Mouse (Mus musculus): ENCODE measurements around the gene Bend5.
A peak's percentile ranks its signal among the peaks of the same experiment; 100 is the strongest.

Gene Bend5

DNA sequence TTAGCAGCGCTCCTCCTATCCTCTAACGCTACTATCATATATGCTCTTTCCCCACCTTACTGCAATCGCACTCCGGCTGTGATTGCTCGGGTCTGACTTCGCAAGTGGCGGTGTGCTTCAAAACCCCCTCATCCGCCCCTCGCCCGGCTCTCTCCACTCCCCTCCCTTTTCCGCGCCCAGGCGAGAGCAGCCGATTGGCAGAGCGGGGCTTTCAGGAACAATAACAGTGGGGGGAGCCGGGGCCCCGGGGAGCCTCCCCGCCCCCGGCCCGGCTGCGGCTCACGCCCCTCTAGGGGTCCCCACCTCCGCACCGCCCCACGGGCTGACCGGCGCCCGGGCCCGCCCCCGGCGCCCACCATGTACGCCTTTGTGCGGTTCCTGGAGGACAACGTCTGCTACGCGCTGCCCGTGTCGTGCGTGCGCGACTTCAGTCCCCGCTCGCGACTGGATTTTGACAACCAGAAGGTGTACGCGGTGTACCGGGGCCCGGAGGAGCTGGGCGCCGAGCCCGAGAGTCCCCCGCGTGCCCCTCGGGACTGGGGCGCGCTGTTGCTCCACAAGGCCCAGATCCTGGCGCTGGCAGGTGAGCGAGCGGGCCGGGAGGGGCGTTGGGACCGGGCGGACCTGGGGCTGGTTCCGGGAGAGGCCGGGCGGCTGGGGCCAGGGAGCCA, at the start of gene Bend5:
Bend5 (plus strand) TSS at position 189 of the 671 bp plus-strand sequence.
- DNase-seq (ENCODE audit: low spot score): peak; percentile 51

DNA sequence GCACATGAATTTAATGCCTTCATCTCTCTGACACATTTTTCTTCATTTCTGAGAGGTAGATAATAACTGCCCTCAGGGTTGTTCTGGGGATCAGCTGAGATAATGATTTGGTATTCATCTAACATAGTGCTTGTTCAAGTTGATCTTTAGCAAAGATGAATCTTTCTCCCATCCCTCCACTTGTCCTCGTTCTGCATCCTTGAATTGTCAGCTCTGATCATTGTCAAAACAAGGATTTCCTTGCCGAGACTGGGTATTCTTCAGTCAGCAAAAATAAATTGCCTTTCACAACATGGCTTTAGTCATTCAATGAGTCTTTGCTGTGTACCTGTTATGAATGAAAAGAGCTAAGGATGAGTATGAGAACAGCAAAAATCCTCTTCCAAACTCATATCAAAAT, 47.0 kb upstream of the Bend5 start:
- DNase-seq (ENCODE audit: low spot score): no peak

DNA sequence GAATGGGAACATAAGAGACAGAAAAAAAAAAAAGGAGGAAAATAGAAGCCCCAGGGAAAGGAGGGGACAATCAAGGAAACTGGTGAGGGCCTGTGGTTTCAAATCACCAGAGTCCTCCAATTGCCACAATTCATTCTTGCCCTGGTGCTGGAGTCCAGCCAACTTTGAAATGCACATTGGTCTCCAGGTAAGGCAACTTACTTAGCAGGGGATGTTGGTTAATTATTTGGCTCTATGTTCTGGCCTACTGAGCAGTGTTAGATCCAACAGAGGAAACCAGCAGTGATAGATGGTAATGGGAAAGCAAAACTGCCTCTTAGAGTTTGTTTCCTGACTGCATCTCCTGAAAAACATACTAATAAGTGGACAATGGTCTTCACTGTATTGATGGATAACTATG, 37.6 kb upstream of the Bend5 start:
- DNase-seq (ENCODE audit: low spot score): no peak

DNA sequence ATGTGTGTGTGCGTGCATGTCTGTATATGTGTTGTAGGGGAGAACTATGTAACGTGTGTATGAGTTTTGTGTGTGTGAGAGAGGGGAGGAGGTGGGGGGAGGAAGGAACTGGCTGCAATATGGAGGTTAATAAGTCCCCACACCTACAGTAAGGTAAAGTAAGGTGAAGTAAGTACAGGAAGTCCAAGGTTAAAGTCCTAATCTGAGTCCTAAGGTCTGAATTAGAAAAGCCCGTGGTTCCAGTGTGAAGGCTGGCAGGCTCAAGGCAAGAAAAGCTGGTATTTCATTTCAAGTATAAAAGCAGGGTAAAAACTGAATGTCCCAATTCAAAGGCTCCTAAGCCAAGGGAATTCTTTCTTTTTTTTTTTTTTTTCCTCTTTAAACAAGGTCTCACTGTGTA, 36.7 kb upstream of the Bend5 start:
- no peak for DNase-seq (ENCODE audit: low spot score)

DNA sequence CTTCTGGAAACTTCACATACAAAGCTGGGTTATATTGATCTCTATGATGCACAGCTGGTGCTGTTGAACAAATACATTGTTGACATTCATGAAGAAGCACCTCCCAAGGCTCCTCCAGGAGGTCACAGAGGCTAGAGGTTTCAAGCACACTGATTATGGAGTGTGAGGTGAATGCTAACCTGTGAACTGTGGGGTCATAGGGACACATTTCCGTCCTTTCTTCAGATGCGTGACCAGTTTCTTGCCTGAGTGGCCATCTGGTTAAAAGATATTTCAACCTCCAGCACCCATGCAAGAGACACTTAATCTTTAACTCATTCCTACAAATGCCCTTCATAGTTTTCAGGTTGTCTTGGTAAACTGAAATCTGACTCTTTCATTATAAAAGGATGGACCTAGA, 31.7 kb upstream of the Bend5 start:
- DNase-seq (ENCODE audit: low spot score): no peak

DNA sequence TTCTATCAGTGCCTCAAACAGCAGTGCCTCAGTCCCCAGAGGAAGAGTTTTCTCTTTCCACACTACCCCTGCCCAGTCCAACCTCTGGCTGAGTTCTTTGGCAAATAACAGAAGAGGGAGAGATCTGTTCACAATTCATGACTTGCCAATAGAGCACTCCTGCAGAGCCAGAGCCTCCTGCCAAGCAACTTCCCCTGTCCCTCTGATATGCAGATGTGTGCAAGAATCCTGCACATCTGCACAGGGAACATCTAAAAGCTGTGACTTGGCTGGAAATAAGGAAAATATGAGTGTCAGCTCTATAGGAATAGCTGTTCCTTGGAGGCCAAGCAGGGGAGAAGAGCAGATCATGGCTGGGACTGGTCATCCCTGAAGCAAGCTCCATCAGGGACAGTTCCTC, 24.1 kb upstream of the Bend5 start:
- DNase-seq (ENCODE audit: low spot score): no peak

DNA sequence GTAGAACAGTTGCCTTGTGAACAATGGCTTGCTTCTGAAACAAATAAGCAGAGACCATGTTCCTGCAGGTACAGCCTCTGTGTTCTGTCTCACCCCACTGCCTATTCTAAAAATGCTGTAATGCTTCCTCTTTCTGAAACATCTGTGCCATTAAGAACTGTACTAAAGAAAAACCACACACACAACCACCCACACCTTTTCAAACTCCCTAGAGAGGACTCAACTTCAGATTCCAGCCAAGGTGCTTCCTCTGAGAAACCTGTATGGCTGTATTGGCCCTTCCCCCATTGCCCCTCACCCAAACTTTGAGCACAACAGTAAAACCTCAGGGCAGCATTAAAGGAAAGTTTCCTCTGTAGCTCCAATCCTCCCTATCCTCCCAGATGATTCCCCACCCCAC, 15.0 kb upstream of the Bend5 start:
- DNase-seq (ENCODE audit: low spot score): no peak

DNA sequence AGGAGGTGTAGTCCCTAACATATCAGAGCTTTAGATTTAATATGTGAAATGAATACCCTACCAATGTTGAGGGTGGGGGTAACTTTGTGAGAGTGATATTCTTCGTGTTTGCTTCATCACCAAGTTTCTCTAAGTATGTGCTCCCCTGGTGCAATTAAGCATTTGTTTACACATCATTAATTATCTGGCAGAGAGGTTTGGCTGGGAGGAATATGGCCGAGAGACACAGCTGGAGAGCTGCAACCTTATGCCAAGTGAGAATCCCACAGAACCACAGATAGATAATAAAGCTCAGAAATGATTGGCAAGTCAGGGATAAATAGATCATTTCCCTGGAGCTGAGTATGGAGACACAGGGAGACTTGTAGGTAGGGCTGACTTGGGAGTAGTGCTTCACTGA, 14.1 kb upstream of the Bend5 start:
- no peak for DNase-seq (ENCODE audit: low spot score)

DNA sequence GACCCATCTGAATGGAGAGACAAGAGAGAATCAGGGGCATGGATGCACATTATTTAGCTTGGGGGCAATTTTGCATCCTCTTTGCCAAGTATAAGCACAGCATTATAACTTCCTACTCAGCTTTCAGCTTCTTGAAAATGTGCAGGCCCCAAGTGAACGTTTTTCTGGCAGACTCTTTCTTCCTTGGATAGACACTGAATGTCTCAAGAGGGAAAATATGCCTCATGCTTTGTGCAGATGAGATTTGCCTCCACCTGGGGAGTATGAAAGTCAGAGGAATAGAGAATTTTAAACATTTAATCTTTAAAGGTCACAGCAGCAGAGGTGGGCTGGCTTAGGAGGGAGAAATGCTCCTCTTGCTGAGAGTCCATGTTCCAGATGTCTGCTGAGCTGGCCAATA, 11.6 kb upstream of the Bend5 start:
- DNase-seq (ENCODE audit: low spot score): no peak

DNA sequence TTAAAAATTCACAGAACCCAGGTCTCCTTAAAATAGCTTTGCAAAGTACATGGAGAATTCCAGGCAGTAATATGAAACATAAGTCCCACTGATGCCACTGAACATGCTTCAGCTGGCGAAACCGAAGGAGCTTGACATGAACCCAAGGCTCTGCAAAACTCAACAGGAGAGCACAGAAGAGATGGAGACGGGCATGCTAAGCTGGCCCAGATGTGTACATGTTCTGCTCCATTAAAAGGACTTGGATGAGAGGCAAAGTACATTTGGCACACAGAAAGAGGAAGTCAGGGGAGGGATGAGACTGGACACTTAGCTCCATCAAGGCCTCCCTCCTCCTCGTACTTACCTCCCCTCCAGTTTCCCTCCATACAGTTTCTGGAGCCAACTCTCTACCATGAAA, 4.1 kb upstream of the Bend5 start:
- DNase-seq (ENCODE audit: low spot score): no peak

DNA sequence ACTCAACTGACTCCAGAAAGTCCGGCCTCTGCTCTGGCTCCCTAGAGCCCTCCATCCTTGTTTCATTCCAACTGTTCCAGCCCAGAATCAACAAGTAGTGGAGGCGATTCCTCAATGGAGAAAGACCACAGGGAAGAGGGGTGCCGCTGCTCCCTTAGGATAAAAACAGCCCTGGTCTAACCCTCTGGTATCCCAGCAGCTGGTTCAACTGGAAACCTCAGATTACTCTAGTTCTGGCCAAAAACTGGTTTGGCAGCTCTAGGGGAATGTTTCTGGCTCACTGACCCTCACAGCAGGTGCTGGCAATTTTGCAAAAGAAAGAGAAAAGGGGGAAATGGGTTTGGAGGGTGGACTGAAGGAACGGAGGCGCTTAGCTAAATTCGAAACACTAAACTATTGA, 407 bp upstream of the Bend5 start:
- no peak for DNase-seq (ENCODE audit: low spot score)

DNA sequence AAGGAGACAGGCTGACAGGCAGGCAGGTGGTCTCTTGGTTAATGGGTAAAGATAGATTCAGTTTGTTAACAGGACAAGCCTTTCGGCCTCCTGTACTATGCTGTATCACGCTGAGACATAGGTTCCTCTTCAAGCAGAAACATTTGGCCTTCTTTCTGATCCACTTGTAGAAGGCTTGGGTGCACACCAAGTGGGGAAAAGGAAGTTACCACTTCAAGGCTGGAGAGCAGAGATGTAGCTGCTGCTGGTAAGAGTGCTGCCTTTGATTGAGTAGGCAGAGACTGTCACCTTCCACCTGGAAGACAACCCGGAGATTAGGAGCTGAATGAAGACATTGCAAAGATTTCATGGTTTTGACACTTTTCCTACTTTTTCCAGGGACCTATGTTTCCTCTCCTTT, 1.3 kb downstream of the Bend5 start:
- DNase-seq (ENCODE audit: low spot score): no peak

DNA sequence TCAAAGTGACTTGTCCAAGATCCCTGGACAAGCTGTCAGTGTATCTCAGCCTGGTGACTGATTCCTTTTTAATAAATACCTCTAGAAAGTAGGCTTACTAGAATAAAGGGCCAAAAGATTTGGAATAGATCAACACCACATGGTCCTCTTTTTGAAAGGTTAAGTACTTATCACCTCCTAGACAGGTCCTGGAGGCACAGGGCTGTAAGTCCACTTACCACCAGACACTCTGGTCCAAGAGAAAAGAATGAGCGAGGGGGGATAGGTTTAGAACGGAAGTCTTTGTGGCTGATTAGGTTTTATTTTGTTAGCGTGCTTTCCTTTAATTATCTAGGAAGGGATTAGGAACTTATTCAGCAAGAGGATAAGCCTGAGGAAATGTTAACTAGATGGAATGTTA, 1.7 kb downstream of the Bend5 start:
- no peak for DNase-seq (ENCODE audit: low spot score)

DNA sequence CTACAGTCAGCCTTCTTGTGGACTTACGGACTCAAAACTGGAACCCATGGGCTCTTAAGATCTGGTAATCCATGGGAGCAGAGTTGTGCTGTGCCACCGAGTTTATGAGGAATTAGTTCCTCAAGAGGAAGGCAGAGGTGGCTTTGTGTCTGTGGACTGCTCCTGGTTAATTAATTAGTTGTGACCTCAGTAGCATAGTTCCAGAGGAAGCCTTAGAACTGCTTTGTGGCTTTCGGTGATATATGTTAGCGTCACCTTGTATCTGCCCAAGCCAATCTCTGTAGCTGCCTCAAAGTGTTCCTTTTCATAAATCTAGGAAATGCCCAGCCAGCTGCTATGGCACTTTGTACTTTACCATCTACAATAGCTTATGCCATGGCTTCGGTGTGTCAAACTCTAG, 2.9 kb downstream of the Bend5 start:
- DNase-seq (ENCODE audit: low spot score): no peak

DNA sequence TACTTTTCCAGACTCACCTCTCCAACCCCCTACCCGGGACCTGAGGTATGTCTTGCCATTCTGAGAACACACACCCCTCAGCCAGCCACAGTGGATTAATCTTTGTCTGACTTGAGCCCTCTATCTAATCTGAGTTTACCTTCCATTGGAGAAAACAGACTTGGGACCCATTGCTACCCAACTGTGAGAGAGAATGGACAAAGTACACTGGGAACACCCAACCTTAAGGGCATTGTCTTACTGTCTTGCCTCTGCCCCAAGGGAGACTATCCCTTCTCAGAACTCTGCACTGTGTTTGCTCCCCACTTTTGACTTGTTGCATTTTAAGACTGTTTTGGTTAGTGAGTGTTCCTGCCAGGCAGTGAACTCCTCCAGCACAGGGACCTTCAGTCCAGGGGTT, 4.7 kb downstream of the Bend5 start:
- DNase-seq (ENCODE audit: low spot score): no peak

DNA sequence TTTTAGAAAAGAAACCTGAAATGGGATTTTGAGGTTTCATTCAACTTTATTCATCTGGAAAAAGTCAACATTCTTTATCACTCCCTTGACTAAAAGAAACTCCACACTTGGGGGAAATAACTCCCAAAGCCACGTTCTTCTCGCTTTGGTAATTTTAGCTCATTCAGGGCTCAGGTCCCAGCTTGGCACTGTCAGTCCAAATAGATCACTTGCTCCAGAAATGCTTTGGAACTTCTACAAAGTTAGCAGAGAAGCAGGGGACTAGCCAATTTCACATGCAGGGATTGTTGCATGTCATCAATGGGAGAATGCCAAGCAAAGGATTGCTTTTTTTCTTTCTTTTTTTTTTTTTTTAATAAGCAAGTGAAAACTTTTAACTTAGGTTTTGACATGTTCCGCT, 5.2 kb downstream of the Bend5 start:
- no peak for DNase-seq (ENCODE audit: low spot score)

DNA sequence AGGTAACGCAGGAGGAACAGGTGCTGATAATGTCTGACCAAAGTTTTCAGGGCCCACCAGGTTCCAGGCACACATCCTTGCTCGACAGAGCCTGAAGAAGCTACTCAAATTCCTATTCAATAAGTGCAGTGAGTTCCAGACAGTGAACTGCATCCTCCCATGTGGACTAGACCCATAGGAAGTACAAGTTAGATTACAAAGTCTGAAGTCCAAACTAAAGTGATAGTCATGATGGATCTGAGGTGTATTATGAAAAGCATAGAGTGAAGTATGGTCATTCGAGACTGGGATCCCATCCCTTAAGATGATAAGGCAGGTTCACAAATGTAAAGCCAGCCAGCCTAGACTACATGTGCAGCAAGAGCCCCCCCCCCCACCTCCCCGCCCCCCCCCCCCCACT, 6.1 kb downstream of the Bend5 start:
- DNase-seq (ENCODE audit: low spot score): no peak

DNA sequence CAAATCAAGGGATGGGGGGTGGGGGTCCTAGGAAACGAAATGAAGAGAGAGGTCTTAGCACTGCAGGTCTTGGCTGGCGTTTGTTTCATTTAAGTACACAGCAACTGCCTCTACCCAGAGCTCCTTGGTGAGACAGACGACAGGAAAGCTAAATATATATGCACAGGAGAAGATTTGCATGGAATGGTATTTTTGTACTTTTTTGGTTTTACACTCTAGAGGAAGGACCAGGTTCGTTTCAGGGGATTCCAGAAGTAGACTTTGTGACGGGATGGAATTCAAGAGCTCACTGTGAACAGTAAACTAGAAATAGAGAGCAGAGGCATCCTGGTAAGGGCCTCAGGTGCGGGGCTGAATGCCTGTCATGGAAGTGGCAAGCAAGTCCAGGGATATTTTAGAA, 7.0 kb downstream of the Bend5 start:
- DNase-seq (ENCODE audit: low spot score): no peak

DNA sequence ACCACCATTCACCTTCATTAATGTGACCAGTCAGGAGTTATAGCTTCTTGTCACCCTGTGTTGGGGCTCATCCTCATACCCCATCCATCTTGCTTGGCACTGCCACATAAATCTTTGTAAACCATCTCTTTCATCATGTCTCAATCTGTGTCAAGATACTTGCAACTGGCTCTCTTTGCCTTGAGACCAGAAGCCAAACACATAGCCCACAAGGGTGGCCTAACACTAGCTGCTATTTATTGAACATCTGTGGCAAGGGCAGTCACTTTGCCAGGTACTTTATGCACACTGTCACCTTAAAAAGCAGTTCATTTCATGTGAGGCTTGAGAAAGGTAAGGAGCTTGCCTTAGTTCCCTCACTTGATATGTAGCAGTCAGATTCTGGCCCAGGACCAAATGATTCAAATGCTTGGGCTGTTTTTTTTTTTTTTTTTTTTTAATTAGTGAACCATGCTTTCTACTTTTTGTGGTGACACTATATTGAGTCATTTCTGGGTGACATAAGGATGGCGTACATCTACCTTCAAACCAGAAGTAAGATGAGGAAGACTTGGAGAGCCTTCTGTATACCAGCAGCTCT, 9.7 kb downstream of the Bend5 start:
- DNase-seq (ENCODE audit: low spot score): no peak

DNA sequence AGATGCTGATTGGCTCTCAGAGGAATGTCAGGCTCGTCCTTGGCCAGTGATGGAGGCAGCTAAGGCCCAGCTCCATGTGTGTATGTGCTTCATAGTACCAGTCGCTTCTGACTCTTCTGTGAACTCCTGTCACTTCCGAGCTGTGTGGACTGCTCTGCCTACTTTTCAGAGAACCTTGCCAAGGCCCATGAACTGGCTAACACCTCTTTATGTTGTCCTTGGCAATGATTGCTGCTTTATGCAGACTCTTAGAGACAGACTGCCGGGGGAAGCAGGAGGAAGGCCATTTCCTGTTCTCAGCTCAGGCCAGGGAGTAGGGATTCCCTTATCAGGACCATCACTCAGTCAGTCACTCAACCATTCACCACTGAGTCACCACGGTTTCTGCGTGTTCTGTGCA, 10.4 kb downstream of the Bend5 start:
- no peak for DNase-seq (ENCODE audit: low spot score)

DNA sequence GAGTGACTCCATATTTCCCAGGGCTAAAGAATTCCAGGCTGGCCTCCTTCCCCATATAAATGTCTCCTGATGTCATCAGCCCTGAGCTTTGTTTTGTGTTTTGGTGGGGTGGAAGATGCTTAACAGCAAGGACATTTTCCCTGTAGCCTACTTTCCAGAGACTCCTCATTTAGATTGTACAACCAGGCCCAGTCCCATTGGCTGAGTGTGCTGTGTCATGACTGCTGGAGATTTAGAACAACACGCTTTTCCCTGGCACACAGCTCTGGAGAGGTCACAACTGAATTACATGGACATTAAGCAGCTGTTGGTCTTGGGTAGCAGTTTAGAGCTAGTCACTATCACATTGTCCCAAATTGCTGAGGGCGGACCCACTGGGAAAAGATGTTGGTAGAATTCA, 16.4 kb downstream of the Bend5 start:
- DNase-seq (ENCODE audit: low spot score): no peak

DNA sequence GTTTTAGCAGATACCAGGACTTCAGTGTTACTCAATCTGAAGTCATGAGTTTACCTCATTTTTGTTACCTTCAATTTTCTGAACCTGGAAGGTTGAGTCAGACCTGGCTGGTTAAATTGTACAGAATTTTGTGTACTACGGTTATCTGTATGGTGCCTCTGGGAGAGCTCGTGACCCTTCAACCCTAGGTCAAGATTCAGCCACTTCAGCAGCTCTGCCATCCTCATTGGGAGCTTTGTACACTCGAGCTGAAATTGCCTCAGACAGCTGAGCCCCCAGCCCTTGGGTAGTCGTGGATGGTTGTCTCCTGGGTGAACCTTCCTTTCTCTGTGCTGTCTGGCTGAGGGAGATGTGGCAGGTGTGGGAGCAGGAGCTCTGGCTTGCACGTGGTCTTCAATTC, 17.2 kb downstream of the Bend5 start:
- DNase-seq (ENCODE audit: low spot score): no peak

DNA sequence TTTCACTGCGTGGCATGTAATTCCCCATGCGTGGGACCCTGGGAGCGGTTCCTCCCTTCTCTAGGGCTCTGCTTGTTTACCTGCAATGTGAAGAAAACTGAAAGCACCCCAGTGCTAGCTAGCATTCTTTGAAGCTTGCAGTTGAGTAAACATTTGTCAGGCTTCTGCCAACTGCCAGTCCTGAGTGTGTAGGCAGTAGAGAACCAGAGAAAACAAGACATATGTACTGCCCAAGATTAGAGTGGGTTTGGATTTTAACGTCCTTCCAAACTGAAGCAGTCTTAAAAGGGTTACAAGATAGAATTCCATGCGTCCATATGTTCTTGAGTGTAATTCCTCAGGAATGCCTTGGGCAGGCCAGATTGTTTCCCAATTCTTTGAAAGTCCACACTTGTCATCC, 17.6 kb downstream of the Bend5 start:
- DNase-seq (ENCODE audit: low spot score): no peak

DNA sequence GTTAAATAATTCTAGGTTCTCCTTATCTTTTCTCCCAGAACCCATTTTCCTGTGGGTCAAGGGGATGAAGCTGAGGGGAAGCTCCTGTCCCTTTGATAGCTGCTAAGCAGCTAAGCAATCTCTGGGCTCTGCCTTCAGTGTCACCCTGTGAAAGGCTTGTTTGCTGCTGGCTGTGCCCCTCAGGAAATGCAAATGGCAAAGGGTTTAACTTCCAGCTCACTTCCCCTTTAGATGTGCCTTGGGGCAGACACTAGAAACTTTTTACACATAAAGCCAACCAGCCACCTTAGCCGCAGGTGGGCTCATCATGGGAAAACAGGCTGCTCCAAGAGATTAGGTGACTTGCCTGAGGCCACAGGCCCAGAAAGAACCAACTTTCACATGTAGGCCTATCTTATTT, 26.9 kb downstream of the Bend5 start:
- no peak for DNase-seq (ENCODE audit: low spot score)
